Mouse (Mus musculus) cerebellum, postnatal 14 days (tissue): ENCODE measurements at regions not wholly inside any gene's neighbourhood (a gene's known extent, or its start where the extent isn't known, plus 50 kb on each side); places are given as distances from the start of the nearest gene placed in this dataset.

Experiments
- DNase-seq, 2 experiments: peaks; one replicate each; pipeline ENCODE4 v3.0.0; 2021; ENCODE audit warnings: mixed read lengths in 2 of 2

DNA sequence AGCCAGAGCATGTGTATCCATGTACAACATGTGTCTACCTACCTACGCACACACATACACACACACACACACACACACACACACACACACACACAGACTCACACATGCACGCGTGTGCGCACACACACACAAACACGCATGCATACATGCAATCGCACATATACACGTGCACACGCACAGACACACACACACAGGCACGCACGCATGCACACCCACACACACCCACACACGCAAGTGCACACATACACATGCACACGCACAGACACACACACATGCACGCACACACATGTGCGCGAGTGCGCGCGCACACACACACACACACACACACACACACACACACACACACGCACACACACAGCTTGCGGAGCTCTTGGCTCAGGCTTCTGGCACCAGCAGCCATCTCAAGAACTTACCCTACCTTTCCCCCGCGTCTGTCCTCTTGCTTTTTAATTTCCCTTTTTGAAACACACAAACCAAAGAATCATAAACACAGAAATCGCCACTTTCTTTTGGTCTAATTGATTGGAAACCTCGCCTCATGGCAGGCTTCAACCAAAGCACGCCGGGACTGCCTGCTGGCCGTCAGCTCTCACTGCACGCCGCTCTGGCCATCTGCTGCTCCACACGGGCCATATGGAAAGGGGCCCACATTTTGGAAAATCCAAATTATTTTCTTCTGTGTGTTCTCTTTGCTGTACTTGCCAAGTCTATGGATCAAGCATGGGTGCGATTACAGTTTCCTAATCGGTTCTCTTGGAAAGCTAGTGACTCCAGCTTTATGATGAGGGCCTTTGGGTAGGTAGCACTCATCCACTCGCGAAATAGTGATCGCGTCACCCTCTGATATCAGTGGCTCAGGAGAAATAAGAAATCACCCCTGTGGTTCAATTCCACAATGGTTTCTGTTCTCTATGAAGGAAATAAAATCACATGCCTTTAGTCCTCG is 127.9 kb upstream of the Gm9833 start:
- peak; percentile 69 to 80 for DNase-seq

- DNase-seq, result peak; percentile 68 to 75
Observed at GRCm38 (mm10) chr3:9960696-9961095, 127.2 kb upstream of the Gm9833 start.
